Mouse (Mus musculus): ENCODE results near the gene Ucma.
"Not testable (repeated sequence)": the region's sequence is repeated elsewhere in the genome, so short reads cannot be mapped to it uniquely, and the experiment has no call there.

DNA sequence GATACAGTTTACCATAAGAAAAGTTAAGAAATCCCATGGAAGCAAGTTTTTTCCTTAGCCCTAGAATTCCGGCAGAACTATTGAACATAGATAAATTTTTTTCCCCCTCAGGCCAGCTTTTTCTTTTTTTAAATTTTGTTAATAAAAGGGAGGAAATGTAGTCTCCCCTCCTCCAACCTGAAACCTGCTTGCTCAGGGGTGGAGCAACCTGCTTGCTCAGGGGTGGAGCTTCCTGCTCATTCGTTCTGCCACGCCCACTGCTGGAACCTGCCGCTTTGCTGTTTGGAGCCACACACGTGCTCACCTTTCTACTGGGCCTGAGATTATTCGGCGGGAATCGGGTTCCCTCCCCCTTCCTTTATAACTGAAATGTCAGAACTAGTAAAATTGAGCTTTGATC lies 26.2 kb upstream of the Ucma start:
- not testable (repeated sequence) for TF ChIP-seq CTCF (IDR thresholded peaks at IDR 0.05; ENCODE audit: control insufficient read depth, insufficient read depth, low read length); POLR2A (IDR thresholded peaks at IDR 0.05; ENCODE audit: borderline replicate concordance, control insufficient read depth, low read depth, low read length)

All from bone marrow, adult 2 months (tissue).